Mouse (Mus musculus) forebrain, embryonic 10.5 days (tissue): ENCODE measurements at regions not wholly inside any gene's neighbourhood (a gene's known extent, or its start where the extent isn't known, plus 50 kb on each side); places are given as distances from the start of the nearest gene placed in this dataset.
A peak's percentile ranks its signal among the peaks of the same experiment; 100 is the strongest.

Experiments used
- DNase-seq: peaks from one replicate; pipeline ENCODE4 v3.0.0-alpha.2; 2017; ENCODE audit warnings: low spot score; ENCODE audit errors: extremely low spot score
- H3K27ac ChIP-seq: fragments of 300-500 bp; sonication (generic); 2 replicates; pipeline ENCODE4 v1.5.1; 2016; ENCODE audit warnings: mild to moderate bottlenecking
- H3K27me3 ChIP-seq: fragments of 300-500 bp; sonication (generic); 2 replicates; pipeline ENCODE4 v1.6.1; 2016; ENCODE audit warnings: mild to moderate bottlenecking; ENCODE audit not compliant: poor library complexity, severe bottlenecking
- H3K36me3 ChIP-seq: fragments of 300-500 bp; sonication (generic); replicated peaks from 2 replicates; pipeline ENCODE4 v1.6.1; 2016; ENCODE audit warnings: mild to moderate bottlenecking, moderate library complexity
- H3K4me1 ChIP-seq: fragments of 300-500 bp; sonication (generic); 2 replicates; pipeline ENCODE4 v1.6.1; 2016
- H3K4me3 ChIP-seq: fragments of 300-500 bp; sonication (generic); 2 replicates; pipeline ENCODE4 v1.5.1; 2016; ENCODE audit warnings: mild to moderate bottlenecking, moderate library complexity
- H3K9me3 ChIP-seq: fragments of 300-500 bp; sonication (generic); 2 replicates; pipeline ENCODE4 v1.6.1; 2016; ENCODE audit warnings: mild to moderate bottlenecking, moderate library complexity
- WGBS: fragments of 180-500 bp; shearing (Covaris S2); methylation state at CpG from one replicate; pipeline ENCODE4 v1.1.7; 2016; 5-methylcytosine and 5-hydroxymethylcytosine counted together

- H3K9me3 ChIP-seq, result no peaks in the 10 kb centered on the region
- no peak for DNase-seq
- H3K4me3 ChIP-seq, result no peak overlapping the region
- WGBS, result 60% methylated on average over 1 of the region's 1 CpGs
- no peaks in the 10 kb centered on the region for H3K27me3 ChIP-seq
- H3K27ac ChIP-seq, result no peak overlapping the region
- H3K36me3 ChIP-seq, result no peaks in the 10 kb centered on the region
- H3K4me1 ChIP-seq, result no peaks in the 10 kb centered on the region
These were observed 53.8 kb upstream of the Tbx18 start for GRCm38 (mm10) chr9:87784872-87785271.

- Histone ChIP-seq H3K27ac (no peak overlapping the region), H3K9me3 (no peaks in the 10 kb centered on the region), H3K27me3 (no peaks in the 10 kb centered on the region), H3K4me3 (no peak overlapping the region), H3K4me1 (no peaks in the 10 kb centered on the region), H3K36me3 (no peaks in the 10 kb centered on the region)
- no peak for DNase-seq
- 91% methylated on average over 2 of the region's 2 CpGs for WGBS
These were observed 80.7 kb upstream of the Tbx18 start for GRCm38 (mm10) chr9:87811746-87812145.

GRCm38 (mm10) chr9:87822276-87822675 lies 91.2 kb upstream of the Tbx18 start:
- DNase-seq, result no peak
- WGBS, result 91% methylated on average over 5 of the region's 5 CpGs

GRCm38 (mm10) chr9:87824691-87825230 lies 93.7 kb upstream of the Tbx18 start:
- Histone ChIP-seq H3K36me3 (no peaks in the 10 kb centered on the region), H3K9me3 (no peaks in the 10 kb centered on the region), H3K27me3 (no peaks in the 10 kb centered on the region), H3K4me1 (no peaks in the 10 kb centered on the region), H3K27ac (no peak overlapping the region), H3K4me3 (no peak overlapping the region)
- DNase-seq, result no peak
- 71% methylated on average over 8 of the region's 8 CpGs for WGBS

More at GRCm38 (mm10) chr9:87822276-87822675, 91.2 kb upstream of the Tbx18 start:
- Histone ChIP-seq H3K36me3 (no peaks in the 10 kb centered on the region), H3K4me1 (no peaks in the 10 kb centered on the region), H3K27ac (no peak overlapping the region), H3K4me3 (no peak overlapping the region), H3K9me3 (no peaks in the 10 kb centered on the region), H3K27me3 (no peaks in the 10 kb centered on the region)

- H3K36me3 ChIP-seq, result no peaks in the 10 kb centered on the region
- no peak overlapping the region for H3K27ac ChIP-seq
- 74% methylated on average over 6 of the region's 6 CpGs for WGBS
- H3K9me3 ChIP-seq, result no peaks in the 10 kb centered on the region
- H3K4me3 ChIP-seq, result no peak overlapping the region
- no peaks in the 10 kb centered on the region for H3K4me1 ChIP-seq
- DNase-seq, result no peak
- H3K27me3 ChIP-seq, result no peaks in the 10 kb centered on the region
These were observed 112.8 kb upstream of the Tbx18 start for GRCm38 (mm10) chr9:87843898-87844297.

GRCm38 (mm10) chr9:87844453-87844852 lies 113.4 kb upstream of the Tbx18 start:
- 85% methylated on average over 2 of the region's 2 CpGs for WGBS
- no peaks in the 10 kb centered on the region for H3K36me3 ChIP-seq
- H3K4me1 ChIP-seq, result no peaks in the 10 kb centered on the region
- no peak for DNase-seq
- H3K27ac ChIP-seq, result no peak overlapping the region
- H3K4me3 ChIP-seq, result no peak overlapping the region
- no peaks in the 10 kb centered on the region for H3K9me3 ChIP-seq
- no peaks in the 10 kb centered on the region for H3K27me3 ChIP-seq

- Histone ChIP-seq H3K36me3 (no peaks in the 10 kb centered on the region), H3K4me1 (no peaks in the 10 kb centered on the region), H3K4me3 (no peak overlapping the region), H3K27me3 (no peaks in the 10 kb centered on the region), H3K9me3 (no peaks in the 10 kb centered on the region), H3K27ac (no peak overlapping the region)
- WGBS, result 84% methylated on average over 5 of the region's 5 CpGs
- no peak for DNase-seq
These were observed 117.8 kb upstream of the Tbx18 start for GRCm38 (mm10) chr9:87848882-87849281.

GRCm38 (mm10) chr9:87850133-87850532 lies 119.1 kb upstream of the Tbx18 start:
- H3K4me1 ChIP-seq, result no peaks in the 10 kb centered on the region
- H3K27ac ChIP-seq, result no peak overlapping the region
- H3K36me3 ChIP-seq, result no peaks in the 10 kb centered on the region
- no peak for DNase-seq
- no peaks in the 10 kb centered on the region for H3K9me3 ChIP-seq
- no peaks in the 10 kb centered on the region for H3K27me3 ChIP-seq
- H3K4me3 ChIP-seq, result no peak overlapping the region
- 95% methylated on average over 1 of the region's 1 CpGs for WGBS

- Histone ChIP-seq H3K4me3 (no peak overlapping the region), H3K27me3 (no peaks in the 10 kb centered on the region), H3K36me3 (no peaks in the 10 kb centered on the region), H3K4me1 (no peaks in the 10 kb centered on the region), H3K9me3 (no peaks in the 10 kb centered on the region; the same call in 1 of the 2 replicates), H3K27ac (no peak overlapping the region)
- WGBS, result 74% methylated on average over 1 of the region's 1 CpGs
- DNase-seq, result no peak
These were observed 130.5 kb upstream of the Tbx18 start for GRCm38 (mm10) chr9:87861588-87861987.

- DNase-seq, result no peak
These were observed 134.2 kb upstream of the Tbx18 start for GRCm38 (mm10) chr9:87865236-87865635.

GRCm38 (mm10) chr9:87872384-87872905 lies 141.4 kb upstream of the Tbx18 start:
- Histone ChIP-seq H3K27ac (no peak overlapping the region), H3K27me3 (no peaks in the 10 kb centered on the region), H3K36me3 (no peaks in the 10 kb centered on the region), H3K4me1 (no peaks in the 10 kb centered on the region), H3K4me3 (no peak overlapping the region), H3K9me3 (no peaks in the 10 kb centered on the region)
- WGBS, result 90% methylated on average over 6 of the region's 6 CpGs
- DNase-seq, result no peak

More at GRCm38 (mm10) chr9:87865236-87865635, 134.2 kb upstream of the Tbx18 start:
- no peak overlapping the region for H3K27ac ChIP-seq
- no peaks in the 10 kb centered on the region for H3K36me3 ChIP-seq
- no peaks in the 10 kb centered on the region for H3K4me1 ChIP-seq
- H3K27me3 ChIP-seq, result no peaks in the 10 kb centered on the region
- H3K9me3 ChIP-seq, result no peaks in the 10 kb centered on the region; the same call in 1 of the 2 replicates
- H3K4me3 ChIP-seq, result no peak overlapping the region
- WGBS, result 89% methylated on average over 6 of the region's 6 CpGs

- no peak overlapping the region for H3K4me3 ChIP-seq
- H3K9me3 ChIP-seq, result no peaks in the 10 kb centered on the region
- H3K36me3 ChIP-seq, result no peaks in the 10 kb centered on the region
- no peak overlapping the region for H3K27ac ChIP-seq
- 61% methylated on average over 1 of the region's 1 CpGs for WGBS
- no peak for DNase-seq
- no peaks in the 10 kb centered on the region for H3K27me3 ChIP-seq
- peaks cover 13% of the 10 kb centered on the region for H3K4me1 ChIP-seq
These were observed 151.5 kb upstream of the Tbx18 start for GRCm38 (mm10) chr9:87882587-87882986.

GRCm38 (mm10) chr9:87883069-87883468 lies 152.0 kb upstream of the Tbx18 start:
- no peaks in the 10 kb centered on the region for H3K36me3 ChIP-seq
- no peak for DNase-seq
- no peaks in the 10 kb centered on the region for H3K9me3 ChIP-seq
- H3K4me3 ChIP-seq, result no peak overlapping the region
- H3K27ac ChIP-seq, result no peak overlapping the region
- H3K27me3 ChIP-seq, result no peaks in the 10 kb centered on the region
- H3K4me1 ChIP-seq, result peaks cover 13% of the 10 kb centered on the region

- H3K27ac ChIP-seq, result 0 out of 2 replicates have a peak overlapping the region, but pooled peaks have one; percentile 25
- H3K4me3 ChIP-seq, result no peak overlapping the region
- H3K36me3 ChIP-seq, result no peaks in the 10 kb centered on the region
- H3K4me1 ChIP-seq, result peaks cover 14% of the 10 kb centered on the region
- H3K9me3 ChIP-seq, result no peaks in the 10 kb centered on the region
- 39% methylated on average over 4 of the region's 4 CpGs for WGBS
- no peak for DNase-seq
- H3K27me3 ChIP-seq, result no peaks in the 10 kb centered on the region
These were observed 163.0 kb upstream of the Tbx18 start for GRCm38 (mm10) chr9:87894051-87894450.
